In genomic region chr3:154226100-154226752, GRCm38 (mm10) we compare ENCODE assay signal across 7 mouse cellular contexts.
DNase-seq lines count a peak whose midpoint lies in the region; ATAC-seq and TF ChIP-seq lines count a peak whose summit lies in the region.

No protein-coding gene starts in this region.

- H3K36me3 ChIP-seq in forebrain, postnatal 0 days (ENCODE audit: insufficient read depth), result no peaks in the 10 kb centered on the region
- H3K36me3 ChIP-seq in hindbrain, embryonic 14.5 days (replicated peaks; ENCODE audit: control insufficient read depth, insufficient read depth), result no peaks in the 10 kb centered on the region

- peak; percentile 77 for ATAC-seq in forebrain, postnatal 0 days
- ATAC-seq in hindbrain, embryonic 14.5 days (ENCODE audit: low FRiP score), result peak; percentile 81

- 54% methylated on average over 10 of the region's 10 CpGs for WGBS in forebrain, postnatal 0 days
- WGBS in hindbrain, embryonic 14.5 days, result 53% methylated on average over 10 of the region's 10 CpGs

- no peak overlapping the region for H3K4me2 ChIP-seq in forebrain, postnatal 0 days (ENCODE audit: low read depth)
- H3K4me2 ChIP-seq in hindbrain, embryonic 14.5 days (replicated peaks), result no peak overlapping the region

- no peak overlapping the region for H3K9ac ChIP-seq in forebrain, postnatal 0 days
- H3K9ac ChIP-seq in hindbrain, embryonic 14.5 days, result no peak overlapping the region

- no peaks in the 10 kb centered on the region; the same call in 1 of the 2 replicates for H3K4me1 ChIP-seq in forebrain, postnatal 0 days (ENCODE audit: insufficient read depth)
- peaks cover 14% of the 10 kb centered on the region; the same call in 1 of the 2 replicates for H3K4me1 ChIP-seq in hindbrain, embryonic 14.5 days (replicated peaks; ENCODE audit: control insufficient read depth, insufficient read depth, low read length)

- peak; percentile 26 for DNase-seq in WW6 (ENCODE audit: low read depth, low spot score)
- DNase-seq in cerebellum, adult 11 months, result peak; percentile 32
- DNase-seq in forebrain, postnatal 0 days, result peak; percentile 92
- peak; percentile 90 for DNase-seq in hindbrain, embryonic 14.5 days (ENCODE audit: low spot score)
- peak; percentile 81 to 88 for DNase-seq in layer of hippocampus, postnatal 14 days (ENCODE audit: low spot score in 2 of 2)
- DNase-seq in lung, postnatal 14 days, result peak; percentile 44
- peak; percentile 66 for DNase-seq in right cerebral cortex, postnatal 25 days

- TF ChIP-seq CTCF in forebrain, postnatal 0 days (IDR thresholded peaks at IDR 0.05; ENCODE audit: low read depth), result peak; percentile 92

- H3K27me3 ChIP-seq in forebrain, postnatal 0 days (ENCODE audit: insufficient read depth, low read length), result no peaks in the 10 kb centered on the region
- no peaks in the 10 kb centered on the region for H3K27me3 ChIP-seq in hindbrain, embryonic 14.5 days (ENCODE audit: control insufficient read depth, insufficient read depth, low read length)

- no peak overlapping the region for H3K27ac ChIP-seq in forebrain, postnatal 0 days (ENCODE audit: low read depth, low read length)
- H3K27ac ChIP-seq in hindbrain, embryonic 14.5 days, result no peak overlapping the region

- H3K4me3 ChIP-seq in forebrain, postnatal 0 days (ENCODE audit: low read depth, low read length), result no peak overlapping the region
- H3K4me3 ChIP-seq in hindbrain, embryonic 14.5 days (replicated peaks; ENCODE audit: low read length), result no peak overlapping the region

- no peaks in the 10 kb centered on the region for H3K9me3 ChIP-seq in forebrain, postnatal 0 days (ENCODE audit: low read length)
- H3K9me3 ChIP-seq in hindbrain, embryonic 14.5 days (ENCODE audit: control insufficient read depth, low read length), result no peaks in the 10 kb centered on the region

Comparison
In these comparisons a context has a peak if more than half of its experiments do, and no peak if none do; other contexts are left out.
1. DNase-seq: peak in every context shown above with its lines; median percentile 92 in forebrain, postnatal 0 days; 90 in hindbrain, embryonic 14.5 days; 84 in layer of hippocampus, postnatal 14 days; 66 in right cerebral cortex, postnatal 25 days; 44 in lung, postnatal 14 days; 32 in cerebellum, adult 11 months; 26 in WW6.